Mouse (Mus musculus) midbrain, embryonic 16.5 days (tissue): Measurements from ENCODE around the gene Syngr2. TPM values are rescaled to one million over a fixed set of nuclear protein-coding genes. Genes with fewer than 3 reads are reported as not detected.

Experiments used
- ATAC-seq: fragments of 200-750 bp; cut with Nextera tagmentation; 2 replicates; pipeline ENCODE4 v1.8.0; 2017; ENCODE audit warnings: moderate TSS enrichment
- H3K27ac ChIP-seq: fragments of 300-500 bp; sonication (generic); 2 replicates; pipeline ENCODE4 v1.5.1; 2014; ENCODE audit warnings: mild to moderate bottlenecking, low read length, mixed read lengths
- H3K27me3 ChIP-seq: fragments of 300-500 bp; sonication (generic); 2 replicates; pipeline ENCODE4 v1.6.1; 2014; ENCODE audit warnings: low read depth, low read length, mixed read lengths; ENCODE audit not compliant: control insufficient read depth, insufficient read depth
- H3K36me3 ChIP-seq: fragments of 300-500 bp; sonication (generic); 2 replicates; pipeline ENCODE4 v1.6.1; 2014; ENCODE audit warnings: mild to moderate bottlenecking, low read length, moderate library complexity, mixed read lengths; ENCODE audit not compliant: control insufficient read depth, insufficient read depth
- H3K4me1 ChIP-seq: fragments of 300-500 bp; sonication (generic); 2 replicates; pipeline ENCODE4 v1.6.1; 2014; ENCODE audit warnings: mild to moderate bottlenecking, low read length, mixed read lengths; ENCODE audit not compliant: control insufficient read depth, insufficient read depth
- H3K4me2 ChIP-seq: fragments of 300-500 bp; sonication (generic); 2 replicates; pipeline ENCODE4 v1.6.1; 2014; ENCODE audit warnings: mild to moderate bottlenecking, low read length, mixed read lengths
- H3K4me3 ChIP-seq: fragments of 300-500 bp; sonication (generic); 2 replicates; pipeline ENCODE4 v1.5.1; 2014; ENCODE audit warnings: low read depth, mild to moderate bottlenecking, low read length, moderate library complexity, mixed read lengths
- H3K9ac ChIP-seq: fragments of 300-500 bp; sonication (generic); 2 replicates; pipeline ENCODE4 v1.6.1; 2014; ENCODE audit warnings: low read depth, low read length, mixed read lengths
- H3K9me3 ChIP-seq: fragments of 300-500 bp; sonication (generic); replicated peaks from 2 replicates; pipeline ENCODE4 v1.6.1; 2014; ENCODE audit warnings: mild to moderate bottlenecking, low read length, mixed read lengths; ENCODE audit not compliant: control insufficient read depth, poor library complexity, severe bottlenecking
- WGBS: fragments of 180-500 bp; shearing (Covaris S2); extraction: QIAGEN DNeasy Blood & Tissue Kit; methylation state at CpG from one replicate; pipeline ENCODE4 v1.1.7; 2014; 5-methylcytosine and 5-hydroxymethylcytosine counted together
- polyA plus RNA-seq: library from polyadenylated mRNA; unstranded; fragments of >200 nt; fragmentation: Nextera tagmentation; extraction: Ambion mirVana; gene quantifications from 2 replicates; pipeline ENCODE4 v1.2.1, GENCODE M21; 2015

The Syngr2 gene
- polyA plus RNA-seq, 1 experiment from 2014 or later: 13.8 TPM

DNA sequence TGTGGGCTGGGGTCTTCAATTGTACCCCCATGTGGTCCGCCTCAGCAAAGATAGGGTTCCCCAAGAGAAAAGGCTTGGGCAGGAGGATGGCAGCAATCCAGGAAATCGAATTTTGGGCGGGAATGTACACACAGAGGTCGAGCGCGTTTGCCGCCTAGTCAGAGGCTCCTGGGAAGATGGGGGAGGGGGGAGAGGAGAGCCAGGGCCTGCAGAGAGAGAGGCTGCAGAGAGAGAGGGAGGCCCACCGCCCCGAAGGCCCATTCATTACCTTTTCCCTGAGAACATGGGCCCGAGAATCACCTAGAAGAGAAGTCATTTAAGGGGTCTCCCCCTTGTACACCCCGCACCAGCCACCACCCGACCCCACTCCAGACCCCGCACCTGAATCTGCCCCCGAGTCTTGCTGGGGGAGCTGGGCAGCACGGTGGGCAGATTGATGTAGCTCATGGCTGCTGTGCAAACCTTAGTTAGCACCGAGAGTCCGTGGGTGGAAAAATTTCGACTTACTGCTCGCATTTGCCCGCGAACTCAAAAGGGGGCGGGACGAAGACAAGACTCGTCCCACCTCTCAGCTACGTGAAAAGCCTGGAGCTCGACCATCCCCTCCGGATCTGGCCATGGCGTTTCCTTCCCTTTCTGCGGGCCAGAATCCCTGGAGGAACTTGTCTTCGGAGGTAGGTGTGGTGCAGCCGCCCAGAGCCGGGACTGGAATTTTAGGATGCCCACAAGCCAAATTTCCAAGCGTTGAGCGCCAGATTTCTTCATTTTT is 16.0 kb downstream of the Syngr2 start, which contains the start of the genes Afmid and Tk1:
Gene Afmid (plus strand): TSS at position 592 of the 769 bp plus-strand sequence.
Gene Tk1 (minus strand): TSS at position 760 of the 769 bp plus-strand sequence.
- H3K4me3 ChIP-seq: peak within 1 kb of the TSS; percentile 39
- H3K4me1 ChIP-seq: peaks cover 19% of the 10 kb centered on the region
- H3K27me3 ChIP-seq: no peaks in the 10 kb centered on the region
- H3K9me3 ChIP-seq: no peaks in the 10 kb centered on the region
- peak within 1 kb of the TSS; percentile 62 for H3K9ac ChIP-seq
- WGBS: under 1% methylated on average over 34 of the region's 34 CpGs
- peak within 1 kb of the TSS; percentile 38; the same call in 1 of the 2 replicates for H3K27ac ChIP-seq
- ATAC-seq: peak; percentile 40; the same call in 1 of the 2 replicates
- H3K36me3 ChIP-seq: no peaks in the 10 kb centered on the region
- peak within 1 kb of the TSS; percentile 79 for H3K4me2 ChIP-seq

DNA sequence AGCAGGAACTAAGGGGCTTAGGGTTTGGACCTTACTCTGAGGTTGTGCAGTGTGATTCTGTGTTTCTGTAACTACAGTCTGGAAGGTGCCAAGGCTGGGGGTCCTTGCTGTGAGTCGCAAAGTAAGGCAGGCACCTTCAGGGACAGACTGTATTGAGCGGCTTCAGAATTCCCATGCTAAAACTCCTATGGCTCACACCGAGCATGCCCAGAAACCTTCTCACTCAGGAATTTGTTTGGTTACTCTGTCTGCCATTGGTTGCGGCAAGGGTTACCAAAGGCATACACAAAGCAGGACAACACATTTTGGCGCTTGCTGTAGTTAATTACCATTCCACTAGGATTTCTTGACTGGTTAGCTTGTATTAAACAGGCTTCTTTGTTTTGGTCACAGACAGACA is 16.7 kb downstream of the Syngr2 start:
- 6% methylated on average over 5 of the region's 5 CpGs for WGBS
- peaks cover 19% of the 10 kb centered on the region for H3K4me1 ChIP-seq
- H3K9ac ChIP-seq: peak overlapping the region; percentile 62
- peak overlapping the region; percentile 38; the same call in 1 of the 2 replicates for H3K27ac ChIP-seq
- peak overlapping the region; percentile 39 for H3K4me3 ChIP-seq
- no peaks in the 10 kb centered on the region for H3K9me3 ChIP-seq
- peak overlapping the region; percentile 79 for H3K4me2 ChIP-seq
- H3K27me3 ChIP-seq: no peaks in the 10 kb centered on the region
- H3K36me3 ChIP-seq: no peaks in the 10 kb centered on the region
- ATAC-seq: peak; percentile 36; the same call in 1 of the 2 replicates

DNA sequence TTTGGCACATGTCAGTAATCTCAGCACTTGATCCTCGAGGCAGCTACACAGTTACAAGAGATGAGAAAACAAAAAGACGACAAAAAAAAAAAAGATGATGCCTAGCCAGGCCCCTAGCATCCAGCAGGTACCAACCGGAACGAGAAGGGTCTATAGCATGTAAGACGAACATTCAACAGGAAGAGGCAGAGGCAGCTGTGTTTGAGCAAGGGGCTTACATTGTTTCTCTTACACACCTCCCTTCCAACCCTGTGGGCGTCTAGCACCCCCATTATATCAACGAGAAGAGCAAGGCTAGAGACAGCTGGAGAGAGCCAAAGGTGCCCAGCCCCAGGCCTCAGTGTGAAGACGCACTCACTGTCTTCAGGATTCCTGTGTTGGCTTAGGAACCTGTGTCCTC is 17.4 kb downstream of the Syngr2 start:
- Histone ChIP-seq H3K4me3 (no peak overlapping the region), H3K27me3 (no peaks in the 10 kb centered on the region), H3K4me1 (peaks cover 19% of the 10 kb centered on the region), H3K27ac (no peak overlapping the region), H3K9ac (no peak overlapping the region), H3K4me2 (no peak overlapping the region), H3K9me3 (no peaks in the 10 kb centered on the region), H3K36me3 (no peaks in the 10 kb centered on the region)
- WGBS: 73% methylated on average over 8 of the region's 8 CpGs
- ATAC-seq: no peak

DNA sequence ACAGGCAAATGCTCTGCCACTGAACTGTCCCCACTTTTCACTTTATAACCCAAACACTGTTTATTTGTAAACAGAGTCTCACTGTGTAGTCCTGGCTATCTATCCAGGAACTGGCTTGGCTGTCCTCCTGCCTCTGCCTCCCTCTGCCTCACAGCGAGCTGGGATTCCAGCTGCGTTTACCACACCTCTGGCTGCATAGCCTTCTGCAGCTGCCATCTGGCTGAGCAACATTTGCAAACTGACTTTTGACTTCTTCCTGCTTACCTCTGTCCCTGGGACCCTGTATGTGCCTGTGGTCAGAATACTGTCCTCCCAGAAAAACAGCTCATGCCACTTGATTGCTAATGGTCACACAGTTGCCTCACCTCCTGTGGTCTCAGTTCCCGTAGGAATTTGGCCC is 17.9 kb downstream of the Syngr2 start:
- 78% methylated on average over 3 of the region's 3 CpGs for WGBS
- Histone ChIP-seq H3K27ac (no peak overlapping the region), H3K9ac (no peak overlapping the region), H3K4me2 (no peak overlapping the region), H3K9me3 (no peaks in the 10 kb centered on the region), H3K36me3 (no peaks in the 10 kb centered on the region), H3K27me3 (no peaks in the 10 kb centered on the region), H3K4me3 (no peak overlapping the region), H3K4me1 (peaks cover 21% of the 10 kb centered on the region)
- ATAC-seq: no peak

DNA sequence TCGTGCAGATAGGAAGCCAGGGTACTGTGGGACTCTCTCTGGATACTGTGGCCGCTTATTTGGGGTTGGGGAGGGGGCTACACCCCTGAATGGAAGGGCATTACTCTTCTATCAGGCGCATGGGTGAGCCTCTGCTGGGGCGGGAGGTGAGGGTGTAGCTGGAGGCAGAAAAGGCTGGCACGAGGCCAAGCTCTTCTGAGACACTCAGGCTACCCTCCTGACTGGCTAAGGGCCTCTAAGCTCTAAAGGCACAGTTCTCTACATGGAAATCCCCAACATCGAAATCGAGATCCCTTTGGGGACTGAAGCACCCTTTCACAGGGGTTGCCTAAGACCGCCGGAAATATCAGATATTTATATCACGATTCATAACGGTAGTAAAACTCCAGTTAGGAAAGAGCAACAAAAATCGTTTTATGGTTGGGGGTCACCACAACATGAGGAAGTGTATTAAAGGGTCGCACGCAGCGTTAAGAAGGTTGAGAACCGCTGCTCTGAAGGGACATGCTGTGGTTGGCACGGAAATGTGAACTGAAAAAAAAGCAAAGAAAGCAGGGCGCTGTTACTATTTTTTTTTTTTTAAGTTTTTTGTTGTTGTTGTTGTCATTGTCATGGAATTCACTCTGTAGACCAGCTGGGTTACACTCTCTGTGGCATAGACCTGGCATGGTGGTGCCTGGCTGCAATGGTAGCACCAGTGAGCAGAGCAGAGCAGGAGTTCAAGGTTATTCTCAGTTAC is 18.9 kb downstream of the Syngr2 start:
- Histone ChIP-seq H3K36me3 (no peaks in the 10 kb centered on the region), H3K27me3 (no peaks in the 10 kb centered on the region), H3K27ac (no peak overlapping the region), H3K4me3 (no peak overlapping the region), H3K9ac (no peak overlapping the region), H3K9me3 (no peaks in the 10 kb centered on the region), H3K4me2 (no peak overlapping the region), H3K4me1 (peaks cover 21% of the 10 kb centered on the region)
- WGBS: 81% methylated on average over 18 of the region's 18 CpGs
- no peak for ATAC-seq

DNA sequence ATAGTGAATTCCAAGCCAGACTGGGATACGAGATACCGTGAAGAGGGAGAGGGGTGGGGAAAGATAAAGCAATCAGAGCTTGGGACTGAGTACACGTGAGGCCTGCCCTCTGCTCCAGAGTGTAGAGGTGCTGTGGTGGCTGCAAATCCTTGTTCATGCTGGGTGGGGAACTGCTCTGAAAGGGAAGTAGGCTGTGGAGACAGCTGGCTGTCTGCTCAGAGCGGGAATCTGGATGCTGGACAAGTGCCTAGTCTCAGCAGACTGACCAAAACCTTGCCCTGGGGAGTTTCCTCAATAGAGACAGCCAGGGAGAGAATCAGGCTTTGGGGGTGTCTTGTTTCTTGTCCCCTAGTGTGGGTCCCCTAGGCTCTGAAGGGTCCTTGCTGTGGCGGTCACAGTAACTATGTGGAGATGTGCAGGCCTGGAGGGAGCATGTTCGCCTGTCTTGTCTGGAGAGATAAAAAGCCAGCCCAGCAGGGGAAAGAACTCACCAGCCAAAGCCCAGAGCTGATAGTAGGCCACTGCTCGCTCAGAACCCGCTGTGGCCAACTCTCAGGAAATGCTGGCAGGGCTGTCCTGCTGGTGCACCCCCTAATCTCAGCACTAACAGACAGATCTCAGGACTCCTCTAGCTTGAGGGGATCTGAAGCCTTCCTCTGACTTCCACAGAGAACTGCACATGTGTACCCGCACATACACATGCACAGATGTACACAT is 19.6 kb downstream of the Syngr2 start:
- no peak overlapping the region for H3K4me2 ChIP-seq
- H3K4me3 ChIP-seq: no peak overlapping the region
- H3K27ac ChIP-seq: 0 out of 2 replicates have a peak overlapping the region, but pooled peaks have one; percentile 23
- H3K4me1 ChIP-seq: peaks cover 21% of the 10 kb centered on the region
- H3K9me3 ChIP-seq: no peaks in the 10 kb centered on the region
- 50% methylated on average over 9 of the region's 9 CpGs for WGBS
- no peak for ATAC-seq
- no peaks in the 10 kb centered on the region for H3K36me3 ChIP-seq
- no peak overlapping the region for H3K9ac ChIP-seq
- H3K27me3 ChIP-seq: no peaks in the 10 kb centered on the region

DNA sequence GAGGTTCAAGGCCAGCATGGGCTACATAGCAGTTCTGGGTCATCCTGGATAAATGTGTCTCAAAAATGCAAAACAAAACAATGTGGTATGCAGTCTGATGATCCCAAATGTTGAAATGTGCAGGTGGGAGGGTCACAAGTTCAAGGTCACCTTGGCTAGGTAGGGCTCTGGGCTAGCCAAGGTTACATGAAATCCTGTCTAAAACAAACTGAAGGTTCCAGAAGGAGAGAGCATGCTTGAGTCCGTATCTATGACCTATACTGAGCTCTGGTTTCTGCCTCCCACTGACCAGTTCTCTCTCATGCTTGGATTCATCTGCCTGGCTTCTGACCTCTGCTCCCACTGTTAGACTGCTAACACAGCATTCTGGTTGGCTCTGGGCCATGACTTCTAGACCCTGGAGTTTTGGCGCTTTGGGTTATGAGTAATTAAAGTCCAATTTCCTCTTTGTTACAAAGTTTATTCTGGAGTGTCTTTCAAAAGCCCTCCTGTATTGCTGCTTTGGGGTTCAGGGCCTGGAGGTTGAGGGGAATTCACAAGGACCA is 20.3 kb downstream of the Syngr2 start:
- H3K9ac ChIP-seq: no peak overlapping the region
- 83% methylated on average over 2 of the region's 2 CpGs for WGBS
- H3K36me3 ChIP-seq: no peaks in the 10 kb centered on the region
- no peak overlapping the region for H3K4me3 ChIP-seq
- ATAC-seq: no peak
- H3K27me3 ChIP-seq: no peaks in the 10 kb centered on the region
- H3K4me2 ChIP-seq: no peak overlapping the region
- H3K9me3 ChIP-seq: no peaks in the 10 kb centered on the region
- no peak overlapping the region for H3K27ac ChIP-seq
- H3K4me1 ChIP-seq: peaks cover 16% of the 10 kb centered on the region

DNA sequence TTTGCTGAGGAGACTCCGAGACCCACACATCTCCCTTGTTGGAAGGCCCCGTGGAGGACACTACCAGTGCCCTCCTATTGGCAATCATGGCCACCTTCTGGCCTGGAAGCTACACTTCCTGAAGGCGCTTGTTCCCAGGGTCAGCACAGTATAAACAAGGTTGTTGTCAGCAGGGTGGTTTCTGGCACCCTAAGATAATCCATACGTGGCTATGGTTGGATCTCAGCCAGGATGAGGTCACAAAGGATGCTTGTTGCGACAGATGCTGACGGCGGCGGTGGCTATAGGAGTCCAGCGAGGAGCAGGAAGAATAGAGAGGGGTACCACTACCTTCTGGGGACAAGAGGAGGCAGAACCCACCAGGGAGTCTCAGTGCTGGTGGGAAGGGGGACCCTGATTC is 20.9 kb downstream of the Syngr2 start:
- H3K36me3 ChIP-seq: no peaks in the 10 kb centered on the region
- ATAC-seq: no peak
- H3K27ac ChIP-seq: no peak overlapping the region
- H3K4me3 ChIP-seq: no peak overlapping the region
- H3K4me1 ChIP-seq: peaks cover 9% of the 10 kb centered on the region
- H3K9ac ChIP-seq: no peak overlapping the region
- no peaks in the 10 kb centered on the region for H3K9me3 ChIP-seq
- no peaks in the 10 kb centered on the region for H3K27me3 ChIP-seq
- 79% methylated on average over 9 of the region's 9 CpGs for WGBS
- H3K4me2 ChIP-seq: no peak overlapping the region
